Mouse (Mus musculus): Measurements from ENCODE around the gene Ripk3.

DNA sequence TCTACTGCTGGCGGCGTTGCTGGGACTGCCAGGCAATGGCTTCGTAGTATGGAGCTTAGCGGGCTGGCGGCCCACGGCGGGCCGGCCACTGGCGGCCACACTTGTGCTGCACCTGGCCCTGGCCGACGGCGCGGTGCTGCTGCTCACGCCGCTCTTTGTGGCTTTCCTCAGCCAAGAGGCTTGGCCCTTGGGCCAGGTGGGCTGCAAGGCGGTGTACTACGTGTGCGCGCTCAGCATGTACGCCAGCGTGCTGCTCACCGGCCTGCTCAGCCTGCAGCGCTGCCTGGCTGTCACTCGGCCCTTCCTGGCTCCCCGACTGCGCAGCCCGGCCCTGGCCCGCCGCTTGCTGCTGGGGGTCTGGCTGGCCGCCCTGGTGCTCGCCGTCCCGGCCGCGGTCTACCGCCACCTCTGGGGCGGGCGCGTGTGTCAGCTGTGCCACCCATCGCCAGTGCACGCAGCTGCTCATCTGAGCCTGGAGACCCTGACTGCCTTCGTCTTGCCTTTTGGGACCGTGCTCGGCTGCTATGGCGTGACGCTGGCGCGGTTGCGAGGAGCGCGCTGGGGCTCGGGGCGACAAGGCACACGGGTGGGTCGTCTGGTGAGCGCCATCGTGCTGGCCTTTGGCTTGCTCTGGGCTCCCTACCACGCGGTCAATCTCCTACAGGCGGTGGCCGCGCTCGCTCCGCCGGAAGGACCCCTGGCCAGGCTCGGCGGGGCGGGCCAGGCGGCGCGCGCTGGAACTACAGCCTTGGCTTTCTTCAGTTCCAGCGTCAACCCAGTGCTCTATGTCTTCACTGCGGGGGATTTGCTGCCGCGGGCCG is 26.5 kb downstream of the Ripk3 start:
- TF ChIP-seq CTCF (IDR thresholded peaks at IDR 0.05; ENCODE audit: low read depth) (peak; percentile 52), EP300 (optimal IDR thresholded peaks at IDR 0.05) (no peak)

All from stomach, postnatal 0 days (tissue).